Mouse (Mus musculus) lung, postnatal 36 days (tissue): ENCODE results near the gene Magea2.
"Not testable (repeated sequence)": the region's sequence is repeated elsewhere in the genome, so short reads cannot be mapped to it uniquely, and the experiment has no call there.

Source experiments
- DNase-seq: peaks from one replicate; pipeline ENCODE4 v3.0.0; 2022; ENCODE audit warnings: mixed read lengths

Magea2 gene

GRCm38 (mm10) chrX:155093566-155093965, at the start of gene Magea2:
Magea2 (minus strand) TSS chrX:155093666.
- not testable (repeated sequence) for DNase-seq

- not testable (repeated sequence) for DNase-seq
Observed at GRCm38 (mm10) chrX:155128312-155128711, 34.8 kb upstream of the Magea2 start, which contains the start of gene Cldn34b2. Cldn34b2 (minus strand) TSS chrX:155128412.

GRCm38 (mm10) chrX:155098024-155098423, 4.6 kb upstream of the Magea2 start:
- peak; percentile 33 for DNase-seq

- DNase-seq: not testable (repeated sequence)
Observed at GRCm38 (mm10) chrX:155089693-155090092, 3.8 kb downstream of the Magea2 start, which contains the start of gene Magea1. Magea1 (minus strand) TSS chrX:155089793.

- DNase-seq: not testable (repeated sequence)
Observed at GRCm38 (mm10) chrX:155063045-155063444, 30.4 kb downstream of the Magea2 start, which contains the start of gene Magea5. Magea5 (minus strand) TSS chrX:155063145.

GRCm38 (mm10) chrX:154995750-154996149, 97.7 kb downstream of the Magea2 start, which contains the start of gene Magea8:
Magea8 (minus strand) TSS chrX:154995850.
- not testable (repeated sequence) for DNase-seq
